Mouse (Mus musculus) T-helper 17 cell (primary cell): ENCODE data around the gene Tmem95.
"Not testable (repeated sequence)": the region's sequence is repeated elsewhere in the genome, so short reads cannot be mapped to it uniquely, and the experiment has no call there.

Experiments
- in situ Hi-C, 2 experiments: fragments of 300-600 bp; cut with MboI, MseI; formaldehyde crosslinking; loops; 1 replicate in 1 of 2; 2 replicates in 1 of 2; pipeline ENCODE4 v1.15.1; 2025; ENCODE audit warnings: high pct_unique_total_duplicates in 2 of 2

The Tmem95 gene

DNA sequence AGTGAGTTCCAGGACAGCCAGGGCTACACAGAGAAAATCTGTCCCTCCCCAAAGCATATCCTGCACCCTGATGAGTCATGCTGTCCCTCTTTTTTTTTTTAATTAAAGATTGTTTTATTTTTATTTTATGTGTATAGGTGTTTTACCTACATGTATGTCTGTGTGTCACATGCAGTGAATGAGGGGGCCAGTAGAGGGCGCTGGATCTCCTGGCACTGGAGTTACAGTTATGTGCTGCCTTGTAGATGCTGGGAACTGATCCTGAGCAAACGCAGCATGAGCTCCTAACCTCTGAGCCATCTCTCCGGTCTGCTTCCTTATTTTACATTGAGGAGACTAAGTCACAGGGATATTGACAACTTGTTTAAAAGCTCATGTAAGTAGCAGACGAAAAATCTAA, 5.2 kb upstream of the Tmem95 start:
- in situ Hi-C loops = loop anchor here in 1 of 2 experiments (5.0 kb wide), 1 partner anchor 64 kb away; the partner anchor contains the start of gene Slc2a4

DNA sequence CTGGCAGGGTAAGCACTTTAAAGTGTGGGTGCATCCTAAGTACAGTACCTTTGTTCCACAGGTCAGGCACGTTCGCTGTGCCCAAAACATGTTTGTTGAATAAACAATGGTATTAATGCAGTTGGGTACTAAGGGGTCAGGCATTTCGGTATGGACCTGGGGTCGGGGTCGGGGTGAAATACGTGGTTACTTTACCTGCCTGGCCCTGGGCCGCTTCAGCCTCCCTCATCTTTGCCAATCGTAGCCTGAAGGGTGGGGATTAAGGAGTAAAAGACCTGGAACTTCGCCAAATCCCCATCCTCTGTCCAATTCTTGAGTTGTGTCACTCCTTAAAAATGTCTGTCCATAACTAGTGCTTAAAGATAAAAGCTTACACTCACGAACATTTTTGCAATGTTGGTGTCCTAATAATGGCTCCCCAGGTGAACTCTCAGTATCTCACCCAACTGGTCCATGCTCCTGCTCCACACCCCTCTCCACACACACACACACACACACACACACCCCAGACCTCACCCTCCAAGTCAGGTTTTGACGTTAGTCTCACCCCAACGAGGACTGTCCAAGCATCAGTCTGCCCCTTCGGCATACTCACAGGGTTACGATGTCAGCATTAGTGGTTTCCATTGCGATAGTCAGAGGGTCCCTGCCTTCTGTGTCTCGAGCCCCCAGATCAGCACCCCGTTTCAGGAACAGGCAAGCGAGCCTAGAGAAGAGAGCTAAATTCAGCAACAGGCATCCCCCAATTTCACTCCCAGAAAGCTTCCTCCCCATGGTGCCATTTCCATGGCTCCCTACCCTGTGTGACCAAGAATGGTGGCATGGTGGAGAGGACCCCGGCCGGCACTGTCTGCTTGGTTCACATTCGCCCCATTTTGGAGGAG, 4.2 kb upstream of the Tmem95 start:
- in situ Hi-C loops = loop anchor here in 1 of 2 experiments (5.0 kb wide), 1 partner anchor 65 kb away; the partner anchor contains the start of gene Slc2a4

DNA sequence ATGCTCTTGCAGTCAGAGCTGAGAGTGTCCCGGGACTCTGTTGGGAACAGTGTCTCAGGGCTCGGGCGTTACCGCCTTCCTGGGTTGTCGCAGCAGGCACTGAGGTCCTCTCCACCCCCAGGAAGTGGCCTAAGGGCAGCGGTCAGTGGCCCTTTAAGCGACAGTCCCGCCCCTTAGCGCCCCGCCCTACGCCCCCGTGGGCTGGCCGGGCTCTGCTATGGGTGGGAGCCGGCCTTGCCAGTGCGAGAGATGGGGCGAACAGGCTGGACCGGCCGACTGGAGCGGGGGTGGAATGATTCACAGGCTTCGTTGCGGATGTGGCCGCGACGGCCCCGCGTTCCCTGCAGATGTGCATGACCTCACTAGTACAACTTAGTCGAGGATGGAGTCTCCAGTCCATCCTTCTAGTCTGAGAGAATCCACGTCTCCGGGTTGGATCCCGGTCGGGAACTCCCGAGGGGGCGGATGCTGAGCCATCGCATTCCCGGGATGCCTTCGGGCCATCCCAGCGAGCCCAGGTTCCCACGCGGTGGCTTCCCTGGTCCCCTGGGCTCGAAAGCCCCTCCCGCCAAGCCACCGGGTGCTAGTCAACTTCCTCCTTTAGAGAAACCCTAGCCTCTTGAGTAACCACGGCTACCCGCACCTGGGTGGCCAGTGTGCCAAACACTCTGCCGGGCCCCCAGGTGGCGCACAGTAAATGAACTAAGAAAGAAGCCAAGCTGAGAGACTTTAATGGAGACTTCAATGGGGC, 3.2 kb upstream of the Tmem95 start, which contains the start of gene Kctd11:
Kctd11 (minus strand) TSS at position 554 of the 751 bp plus-strand sequence.
- in situ Hi-C loops = loop anchor here in 1 of 2 experiments (5.0 kb wide), 1 partner anchor 66 kb away; the partner anchor contains the start of gene Slc2a4

DNA sequence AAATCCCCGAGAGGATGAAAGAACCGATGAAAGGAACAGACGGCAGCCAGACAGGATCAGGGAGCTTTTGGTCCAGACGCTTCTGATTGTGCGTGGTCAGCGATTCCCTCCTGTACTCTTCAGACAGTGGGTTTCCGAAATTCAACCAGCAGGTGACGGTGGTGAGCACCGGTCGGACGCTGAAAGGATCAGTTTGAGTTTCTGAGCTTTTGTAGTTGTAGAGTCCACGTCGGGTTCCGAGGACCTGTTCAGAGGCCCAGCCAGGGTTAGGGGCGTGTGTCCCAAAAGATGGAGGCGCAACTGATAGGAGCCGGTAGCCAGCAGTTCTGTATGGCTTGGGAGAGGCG, 2.7 kb upstream of the Tmem95 start:
- in situ Hi-C loops = loop anchor here in 1 of 2 experiments (5.0 kb wide), 1 partner anchor 67 kb away; the partner anchor contains the start of gene Slc2a4

DNA sequence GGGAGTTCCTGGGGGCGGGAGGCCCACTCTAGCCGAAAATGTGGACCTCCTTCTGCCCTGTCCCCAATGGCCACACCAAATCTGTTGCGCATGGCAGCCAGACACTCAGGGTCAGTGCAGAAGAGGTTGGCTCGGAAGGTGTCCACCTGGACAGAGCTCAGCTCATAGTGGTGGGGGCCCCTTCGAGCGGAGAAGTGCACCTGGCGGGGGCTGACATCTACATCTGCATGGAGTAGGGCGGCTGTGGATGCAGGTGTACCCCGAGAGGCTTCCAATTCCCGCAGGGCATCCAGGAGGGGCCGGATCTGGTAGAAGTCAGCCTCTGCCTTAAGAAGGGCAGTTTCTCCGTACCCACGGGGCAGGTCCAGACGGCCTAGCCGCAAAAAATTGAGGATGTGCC, 1.9 kb upstream of the Tmem95 start:
- in situ Hi-C loops = loop anchor here (5.0 kb wide), 6 partner anchors 68 to 192 kb away; partner anchors contain the start of genes Fgf11 (in 1 of the 2), Polr2a (in 1 of the 2), Slc2a4 (in 1 of the 2) and Tmem102 (in 1 of the 2)

DNA sequence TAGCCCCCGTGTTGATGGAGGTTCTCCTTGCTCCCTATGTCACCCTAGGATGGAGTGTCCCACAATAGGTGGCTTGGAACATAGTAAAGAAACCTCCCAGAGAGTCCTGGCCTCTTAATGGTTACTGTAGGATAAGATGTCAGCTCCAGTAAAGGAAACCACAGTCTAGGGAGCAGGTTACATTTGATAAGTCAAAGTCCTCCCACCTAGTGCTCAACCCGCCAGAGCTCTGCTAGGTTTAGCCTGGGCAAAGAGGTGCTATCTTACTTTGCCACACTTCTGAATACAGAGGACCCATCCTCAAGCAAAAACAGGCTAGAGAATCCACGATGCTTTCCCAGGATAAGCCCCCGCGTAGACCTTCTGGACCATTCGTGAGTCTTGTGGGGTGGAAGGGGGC, 1.1 kb upstream of the Tmem95 start:
- in situ Hi-C loops = loop anchor here (5.0 kb wide), 5 partner anchors 72 to 192 kb away; partner anchors contain the start of genes Fgf11 (in 1 of the 2), Polr2a (in 1 of the 2), Tmem102 (in 1 of the 2) and Tnfsf13 (in 1 of the 2)

DNA sequence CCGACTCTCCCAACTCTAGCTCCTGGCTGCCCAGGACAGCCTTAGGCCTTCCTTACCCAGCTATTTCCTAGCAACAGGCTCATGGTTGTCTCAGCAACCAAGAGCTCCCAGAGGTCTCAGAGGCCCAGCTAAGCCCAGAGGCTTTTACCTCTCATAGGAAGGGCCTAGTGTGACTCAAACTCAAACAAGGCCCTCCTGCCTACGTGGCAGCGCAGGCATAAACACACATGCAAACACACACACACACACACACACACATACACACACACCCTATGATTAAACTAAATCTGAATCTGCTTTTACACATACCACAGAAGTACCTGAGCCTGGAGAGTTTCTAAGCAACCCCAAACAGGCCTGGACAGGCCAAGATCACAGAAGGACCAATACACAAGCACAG, 581 bp upstream of the Tmem95 start:
- in situ Hi-C loops = loop anchor here (5.0 kb wide), 5 partner anchors 71 to 191 kb away; partner anchors contain the start of genes Fgf11 (in 1 of the 2), Polr2a (in 1 of the 2), Tmem102 (in 1 of the 2) and Tnfsf13 (in 1 of the 2)

DNA sequence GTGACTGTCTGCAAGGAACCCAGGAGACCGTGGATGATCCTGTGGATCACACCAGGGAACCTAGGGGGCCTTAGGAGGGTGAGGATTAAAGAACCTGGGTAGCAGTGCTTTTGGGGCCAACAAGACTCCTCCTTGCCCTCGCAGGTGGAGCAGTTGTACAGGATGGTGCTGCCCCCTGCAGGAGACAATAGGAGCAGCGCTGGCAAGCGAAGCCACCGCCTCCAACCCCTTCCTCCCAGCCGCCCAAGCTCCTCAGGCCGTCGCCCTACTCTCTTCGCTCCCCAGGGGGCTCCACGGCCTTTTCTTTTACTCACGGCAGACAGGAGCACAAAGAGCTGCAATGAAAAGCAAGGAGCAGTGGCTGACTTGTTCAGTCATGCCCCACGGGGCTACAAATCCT, 951 bp downstream of the Tmem95 start:
- in situ Hi-C loops = loop anchor here (5.0 kb wide), 5 partner anchors 70 to 190 kb away; partner anchors contain the start of genes Fgf11 (in 1 of the 2), Polr2a (in 1 of the 2), Tmem102 (in 1 of the 2) and Tnfsf13 (in 1 of the 2)

DNA sequence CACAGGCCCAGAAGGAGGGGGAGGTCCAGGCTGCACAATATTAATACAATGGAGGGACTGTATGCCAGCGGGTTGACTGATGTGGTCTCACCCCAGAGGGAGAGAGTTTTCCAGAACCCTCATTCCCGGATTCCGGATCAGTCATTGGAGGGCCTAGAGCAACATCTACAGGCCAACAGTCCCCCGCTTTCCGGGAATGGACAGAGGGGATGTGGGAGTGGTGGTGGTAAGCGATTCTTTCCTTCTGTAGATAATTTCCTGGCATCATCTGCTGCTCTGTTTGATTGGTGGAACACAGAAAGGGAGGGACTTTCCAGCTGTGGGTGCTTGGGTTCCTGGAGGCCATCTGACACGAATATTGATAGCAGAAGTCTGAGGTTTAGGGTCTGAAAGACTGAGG, 1.6 kb downstream of the Tmem95 start:
- in situ Hi-C loops = loop anchor here (5.0 kb wide), 5 partner anchors 69 to 189 kb away; partner anchors contain the start of genes Fgf11 (in 1 of the 2), Polr2a (in 1 of the 2), Tmem102 (in 1 of the 2) and Tnfsf13 (in 1 of the 2)

DNA sequence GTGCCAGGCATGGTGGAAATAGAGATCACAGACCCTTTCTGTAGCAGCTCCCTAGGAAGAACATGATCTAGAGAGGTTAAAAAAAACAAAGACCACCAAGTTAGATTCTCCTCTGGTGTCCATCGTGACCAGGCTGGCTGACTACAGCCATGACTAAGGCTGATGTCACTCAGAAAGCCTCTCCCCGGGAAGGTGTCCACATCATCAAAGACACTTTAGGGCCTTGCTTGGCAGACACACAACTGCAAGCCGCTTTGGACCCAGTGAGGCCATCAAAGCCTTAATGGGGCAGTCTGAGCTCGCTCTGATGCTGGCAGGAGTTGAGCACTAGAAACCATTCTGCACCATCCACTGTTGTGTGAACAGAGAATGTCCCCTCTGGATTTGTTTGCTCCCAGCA, 5.4 kb downstream of the Tmem95 start:
- in situ Hi-C loops = no loop called here

DNA sequence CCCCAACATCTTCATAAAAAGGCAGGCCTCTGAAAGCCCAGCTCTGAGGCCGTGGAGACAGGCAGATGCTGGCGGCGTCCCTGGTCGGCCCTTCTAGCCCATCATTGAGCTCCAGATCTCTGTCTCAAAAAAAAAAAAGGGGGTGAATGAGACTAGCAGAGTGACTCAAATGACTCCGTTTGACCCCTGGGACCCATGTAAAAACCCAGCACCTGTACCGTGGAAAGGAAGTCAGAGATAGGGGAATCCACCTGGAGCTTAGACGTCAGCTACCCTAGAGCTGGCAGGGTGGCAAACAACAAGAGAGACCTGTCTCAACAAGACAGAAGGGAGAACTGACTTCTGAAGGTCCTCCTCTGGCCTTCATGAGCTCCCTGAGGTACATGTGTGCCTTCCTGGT, 6.0 kb downstream of the Tmem95 start:
- in situ Hi-C loops = no loop called here

DNA sequence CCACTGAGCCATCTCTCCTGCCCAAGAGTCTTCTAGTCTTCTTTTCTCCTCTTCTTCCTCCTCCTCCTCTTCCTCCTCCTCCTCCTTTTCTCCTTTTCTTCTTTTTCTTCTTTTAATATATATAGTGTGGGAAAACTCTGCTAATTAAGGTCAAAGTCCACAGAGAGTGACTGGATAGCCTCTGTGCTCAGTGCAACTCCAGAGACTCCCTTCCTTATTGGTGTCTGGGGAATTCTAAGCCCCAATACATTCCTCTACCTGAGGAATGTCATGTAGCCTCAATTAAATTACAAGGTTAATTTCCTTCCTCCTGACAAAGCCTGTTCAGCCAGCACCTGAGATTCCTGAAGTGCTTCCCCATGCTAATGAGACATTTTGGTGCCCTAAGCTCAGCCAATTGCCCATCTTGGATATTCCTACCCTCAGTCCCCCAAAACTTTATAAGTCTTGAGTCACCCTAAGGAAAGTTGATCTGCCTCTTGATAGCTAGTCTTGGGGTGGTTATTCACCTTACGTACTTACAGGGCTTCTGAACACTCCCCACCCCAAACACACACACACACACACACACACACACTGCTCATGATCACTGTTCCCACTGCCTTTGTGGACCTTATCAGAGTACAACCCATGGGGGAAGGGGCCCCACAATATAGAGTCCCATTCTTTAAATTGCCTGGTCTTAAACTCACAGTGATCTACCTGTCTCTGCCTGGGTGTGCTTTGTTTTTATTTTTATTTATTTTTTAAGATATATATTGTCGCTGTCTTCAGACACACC, 7.3 kb downstream of the Tmem95 start:
- in situ Hi-C loops = no loop called here

DNA sequence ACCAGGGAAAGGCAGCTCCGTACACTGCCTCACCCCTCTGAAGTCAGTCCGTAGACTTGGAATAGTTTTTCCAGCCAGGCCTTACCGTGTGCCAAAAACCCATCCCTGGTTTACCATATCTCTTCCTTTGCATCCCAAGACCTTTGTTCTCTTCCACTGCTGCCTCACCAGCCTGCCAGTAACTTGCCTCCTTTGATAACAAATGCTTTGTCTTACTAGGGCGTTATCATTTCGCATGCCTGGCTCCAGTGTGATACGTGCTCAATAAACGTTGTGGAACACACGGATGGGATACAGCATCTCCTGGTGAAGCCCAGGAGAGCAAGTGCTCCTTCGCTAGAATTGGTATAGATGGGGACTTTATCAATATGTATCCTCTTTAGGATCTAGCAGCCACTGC, 10.5 kb downstream of the Tmem95 start:
- in situ Hi-C loops = no loop called here

DNA sequence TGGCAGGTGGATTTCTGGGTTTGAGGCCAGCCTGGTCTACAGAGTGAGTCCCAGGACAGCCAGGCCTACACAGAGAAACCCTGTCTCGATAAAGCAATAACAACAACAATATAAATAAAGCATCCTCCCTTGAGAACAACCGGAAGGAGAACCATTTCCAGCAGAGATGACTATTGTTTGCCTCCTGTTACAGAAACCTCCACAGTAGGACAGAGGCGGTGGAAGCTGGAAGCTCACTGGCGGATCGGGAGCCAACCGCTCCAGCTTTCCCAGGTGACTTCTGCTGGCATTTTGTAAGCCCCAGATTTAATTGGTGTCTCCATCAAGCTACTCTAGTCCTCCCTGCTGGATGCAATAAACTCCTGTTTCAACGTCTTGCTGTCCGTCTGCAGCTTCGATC, 12.3 kb downstream of the Tmem95 start:
- in situ Hi-C loops = no loop called here

DNA sequence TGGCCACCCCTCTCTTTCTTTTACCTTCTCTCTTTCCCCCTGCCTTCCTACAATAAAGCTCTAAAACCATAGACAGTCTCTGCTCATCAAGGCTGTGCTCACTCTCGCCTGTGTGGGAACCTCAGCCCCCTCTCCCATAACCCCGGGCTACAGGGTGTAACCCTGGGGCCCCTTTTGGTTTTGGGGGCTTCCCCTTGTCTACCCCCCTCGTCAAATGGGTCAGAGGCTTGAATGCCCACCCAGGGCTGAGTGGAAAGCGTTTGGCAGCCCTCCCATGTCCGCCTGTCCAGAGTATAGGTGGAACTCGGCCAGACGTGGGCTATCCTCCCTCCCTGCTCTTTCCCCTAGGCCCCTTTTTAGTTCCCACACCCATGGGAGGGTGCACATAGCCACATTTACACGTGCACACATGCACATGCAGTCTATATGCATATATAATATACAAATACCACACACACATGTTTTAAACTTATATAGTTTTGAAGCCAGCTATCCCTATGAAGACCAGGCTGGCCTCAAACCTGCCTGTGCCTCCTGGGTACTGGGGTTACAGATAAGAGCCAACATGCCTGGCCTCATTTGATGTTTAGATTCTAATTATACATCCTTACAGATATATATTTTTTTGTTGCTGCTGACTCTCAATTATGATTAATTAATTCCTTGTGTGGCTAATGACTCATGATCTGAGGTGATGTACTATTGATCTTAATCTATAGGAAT, 13.5 kb downstream of the Tmem95 start:
- in situ Hi-C loops = no loop called here

DNA sequence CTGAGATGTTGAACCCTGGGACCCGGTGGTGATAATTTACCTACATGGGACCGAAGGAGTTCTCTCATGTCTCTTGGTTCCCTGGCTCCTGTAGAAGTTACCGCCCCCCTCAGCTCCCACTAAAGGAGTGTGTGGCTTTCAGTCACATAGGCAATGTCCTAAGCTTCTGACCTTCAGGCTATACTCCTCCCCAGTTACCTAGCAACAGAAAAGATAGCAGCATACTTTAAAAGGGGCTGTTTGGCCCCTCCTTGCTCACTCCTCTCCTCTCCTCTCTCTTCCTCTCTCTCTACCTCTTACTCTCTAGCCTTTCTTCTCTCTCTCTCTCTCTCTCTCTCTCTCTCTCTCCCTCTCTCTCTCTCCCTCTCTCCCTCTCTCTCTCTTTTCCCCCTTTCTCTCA, 14.1 kb downstream of the Tmem95 start:
- in situ Hi-C loops = not testable (repeated sequence)

DNA sequence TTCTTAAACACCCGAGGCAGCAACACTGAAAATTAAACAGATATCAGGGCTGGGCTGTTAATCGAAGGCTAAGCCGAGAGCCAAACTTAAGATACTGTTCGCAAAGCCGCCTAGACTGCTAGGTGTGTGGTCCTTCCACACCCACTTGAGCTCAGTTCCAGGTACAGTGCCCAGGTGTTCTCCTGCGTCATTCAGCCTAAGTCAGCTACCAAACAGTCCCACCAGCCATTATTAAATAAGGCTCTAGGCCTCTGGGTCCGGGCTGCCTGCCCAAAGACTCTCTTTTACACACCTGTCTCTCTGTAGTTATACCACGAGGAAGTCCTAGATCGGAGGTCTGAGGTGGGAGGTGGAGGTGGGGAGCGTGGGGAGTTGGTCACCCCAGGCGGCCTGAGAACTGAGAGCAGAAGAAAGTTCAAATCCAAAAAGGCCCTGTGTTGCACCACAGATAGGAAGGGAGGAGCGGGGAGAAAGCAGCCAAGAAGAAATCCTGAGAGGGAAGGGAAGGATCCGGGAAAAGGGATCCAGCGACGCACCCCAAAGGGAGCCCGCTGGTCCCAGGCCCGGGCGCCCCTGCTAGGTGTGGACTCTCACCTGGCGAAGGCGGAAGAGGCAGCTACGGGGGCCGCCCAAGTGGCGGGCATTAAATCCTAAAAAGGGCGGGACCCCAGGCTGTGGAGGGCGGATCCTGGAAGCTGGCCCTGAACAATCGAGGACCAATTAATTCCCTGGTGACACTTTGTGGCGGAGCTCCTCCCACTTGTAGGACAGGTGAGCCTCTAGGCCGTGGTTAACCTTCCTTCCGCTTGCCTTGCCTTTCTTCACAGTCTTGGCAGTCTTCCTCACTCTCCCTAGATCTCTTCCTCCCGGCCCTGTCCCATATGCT, 19.5 kb downstream of the Tmem95 start, which contains the start of gene Tnk1:
Tnk1 (minus strand) TSS at position 618 of the 886 bp plus-strand sequence.
- in situ Hi-C loops = no loop called here

DNA sequence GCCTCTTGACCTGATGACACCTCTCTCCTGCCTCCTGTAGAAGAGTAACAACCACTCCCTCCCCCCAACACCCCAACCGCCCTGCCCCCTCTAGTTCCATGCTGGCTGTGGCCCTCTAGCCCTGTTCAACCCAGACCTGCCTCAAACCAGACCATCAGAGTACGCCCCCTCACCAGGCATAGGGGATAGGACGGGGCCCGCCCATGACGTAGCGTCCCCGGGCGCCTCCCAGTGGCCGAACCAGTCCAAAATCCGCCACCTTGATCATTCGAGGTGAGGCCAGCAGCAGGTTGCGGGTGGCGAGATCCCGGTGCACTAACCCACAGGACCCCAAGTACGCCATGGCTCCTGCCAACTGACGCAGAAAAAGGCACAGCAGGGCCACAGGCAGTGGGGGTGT, 22.5 kb downstream of the Tmem95 start:
- in situ Hi-C loops = no loop called here

DNA sequence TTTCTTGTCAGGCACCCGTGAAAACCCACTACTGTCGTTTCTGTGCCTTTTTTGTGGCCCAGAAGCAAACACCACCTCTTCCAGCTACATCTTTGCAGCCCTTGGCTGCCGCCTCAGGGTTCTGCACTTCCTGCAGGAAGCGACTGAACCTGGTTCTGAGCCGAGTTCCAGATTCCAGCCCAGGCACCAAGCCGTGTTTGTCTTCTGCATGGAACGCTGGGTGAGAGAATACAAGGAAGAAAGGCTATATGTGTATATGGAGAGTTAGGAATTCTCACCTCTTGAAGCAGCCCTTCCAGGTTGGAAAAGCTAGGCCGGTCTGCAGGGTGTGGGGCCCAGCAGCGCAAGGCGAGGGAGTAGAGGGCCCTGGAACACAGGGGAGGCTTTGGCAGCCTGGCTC, 23.1 kb downstream of the Tmem95 start:
- in situ Hi-C loops = no loop called here
